Mouse (Mus musculus) G1E (cell line): ENCODE data around the gene Tead2.

Source experiments
- CTCF ChIP-seq: IDR thresholded peaks from 2 replicates; pipeline ENCODE4 v1.5.1; 2012; ENCODE audit warnings: low read depth, low read length, inconsistent platforms, mixed read lengths
- GATA1 ChIP-seq: IDR thresholded peaks from 2 replicates; pipeline ENCODE4 v1.6.1; 2012; ENCODE audit warnings: borderline replicate concordance, low read length, inconsistent platforms, mixed read lengths
- GATA2 ChIP-seq: IDR thresholded peaks from 2 replicates; pipeline ENCODE4 v1.6.1; 2012; ENCODE audit warnings: low read depth, low read length, inconsistent platforms, borderline replicate concordance

GRCm38 (mm10) chr7:45241389-45241749, 25.8 kb downstream of the Tead2 start:
- no peak for TF ChIP-seq CTCF
- no peak for TF ChIP-seq GATA2
- no peak for TF ChIP-seq GATA1
